Mouse (Mus musculus) inflammation-experienced regulatory T-cells, adult 6 months (primary cell): ENCODE data around the gene Smpdl3a. TPM values are rescaled to one million over a fixed set of nuclear protein-coding genes. Genes with fewer than 3 reads are reported as not detected.

Experiments used
- ATAC-seq: one replicate; pipeline ENCODE4 v1.8.0; 2017
- polyA plus RNA-seq, 3 experiments: library from polyadenylated mRNA; unstranded; fragments of 100-300 nt; shearing (Covaris generic); gene quantifications; one replicate each; pipeline ENCODE4 v1.2.1; 2017

Smpdl3a gene
- polyA plus RNA-seq: 100 to 1,000 TPM; 110 to 180 (median 175) TPM

DNA sequence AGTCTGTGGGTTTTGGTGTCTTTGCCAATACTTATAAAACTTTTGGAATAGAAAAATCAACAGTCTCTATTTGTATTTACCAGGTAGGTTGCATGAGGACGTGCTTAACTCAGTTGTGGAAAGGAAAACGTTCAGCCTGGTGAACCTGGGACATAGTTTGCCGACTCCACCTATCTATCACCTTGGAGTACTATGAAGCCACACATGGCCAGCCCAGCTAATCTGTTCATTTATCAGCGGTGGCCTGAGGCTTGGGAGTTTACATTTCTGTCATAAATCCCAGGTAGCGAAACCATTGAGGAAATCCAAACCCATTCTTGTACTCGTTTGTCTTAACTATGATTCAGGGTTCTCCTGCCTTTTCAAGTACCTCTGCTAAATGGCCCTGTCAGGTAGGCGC is at the start of gene Smpdl3a:
Gene Smpdl3a, plus strand, starts transcription at position 318 of the 400 bp plus-strand sequence.
- no peak for ATAC-seq

DNA sequence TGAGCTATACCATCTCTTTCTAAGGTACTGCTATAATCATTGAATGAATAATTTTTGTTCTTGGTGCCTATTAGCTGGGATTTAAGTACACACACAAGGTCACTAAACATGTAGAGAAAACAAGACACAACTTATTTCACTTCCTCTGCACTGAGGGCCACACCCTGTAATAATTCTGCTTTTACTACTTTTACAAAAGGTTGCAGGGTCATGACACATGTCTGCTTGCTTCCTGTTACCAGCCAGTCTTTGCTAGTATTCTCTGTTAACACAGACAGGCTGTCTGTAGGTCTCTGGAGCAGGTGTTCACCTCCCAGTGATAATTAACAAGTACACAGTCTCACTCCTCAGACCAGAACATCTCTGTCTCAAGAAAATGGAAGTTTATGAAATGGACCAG is 48.7 kb upstream of the Smpdl3a start:
- peak; percentile 32 for ATAC-seq

DNA sequence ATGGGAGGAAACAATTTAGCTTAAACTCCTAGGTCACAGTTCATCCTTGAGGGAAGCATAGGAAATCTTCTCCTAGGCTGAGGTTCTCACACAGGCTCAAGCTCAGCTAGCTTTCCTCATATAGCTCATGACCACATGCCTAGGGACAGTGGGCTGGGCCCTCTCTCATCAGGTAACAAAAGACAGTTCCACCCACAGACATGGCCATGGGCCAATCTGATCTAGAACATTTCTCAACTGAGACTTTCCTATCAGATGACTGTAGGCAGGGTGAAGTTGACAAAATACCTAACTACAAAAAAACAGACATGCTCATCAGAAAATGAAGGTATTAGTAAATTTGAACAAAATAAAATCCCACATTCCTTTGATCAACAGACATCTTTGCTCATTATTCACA is 47.0 kb upstream of the Smpdl3a start:
- peak; percentile 55 for ATAC-seq

DNA sequence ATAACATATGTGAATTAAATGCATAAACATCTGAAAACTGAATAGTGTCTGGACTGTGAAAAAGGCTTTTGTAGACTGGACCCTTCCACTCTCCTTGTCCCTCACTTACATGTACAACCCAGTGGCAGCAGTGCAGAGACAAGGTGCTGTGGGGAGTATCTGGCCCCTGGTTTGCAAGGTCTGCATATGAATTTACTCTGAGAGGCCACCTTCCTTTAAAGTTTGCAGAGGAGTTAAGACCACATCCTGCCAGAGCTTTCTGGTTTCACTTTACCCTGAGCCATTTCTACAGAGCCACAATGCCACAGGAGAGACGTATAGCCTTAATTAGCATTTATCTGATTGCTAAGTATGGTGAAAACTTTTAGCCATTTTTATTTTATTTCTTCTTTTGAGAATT is 40.8 kb upstream of the Smpdl3a start:
- peak; percentile 96 for ATAC-seq

DNA sequence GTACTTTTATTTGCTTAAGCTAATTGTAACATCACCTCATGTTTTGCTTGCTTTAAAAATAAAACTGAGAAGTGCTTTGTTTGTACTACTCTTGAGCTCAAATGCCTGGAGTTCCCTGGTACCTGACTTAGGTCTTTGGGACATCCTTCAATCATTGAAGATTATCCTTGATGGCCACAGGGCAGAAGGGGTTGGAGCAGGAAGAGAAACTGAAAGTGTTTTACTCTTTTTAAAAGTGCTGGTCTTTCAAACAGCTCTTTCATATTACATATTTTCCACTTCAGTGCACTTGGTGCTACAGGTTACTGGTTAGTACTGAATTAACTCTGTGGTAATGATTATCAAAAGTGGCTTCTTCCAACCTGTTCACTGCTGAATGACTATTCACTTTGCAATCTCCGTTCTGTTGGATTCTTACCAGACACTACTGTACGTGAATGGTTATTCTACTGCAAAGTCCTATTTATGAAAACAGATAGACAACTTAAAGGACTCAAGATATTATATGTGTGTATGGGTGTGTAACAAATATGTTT is 38.9 kb upstream of the Smpdl3a start:
- ATAC-seq: peak; percentile 32

DNA sequence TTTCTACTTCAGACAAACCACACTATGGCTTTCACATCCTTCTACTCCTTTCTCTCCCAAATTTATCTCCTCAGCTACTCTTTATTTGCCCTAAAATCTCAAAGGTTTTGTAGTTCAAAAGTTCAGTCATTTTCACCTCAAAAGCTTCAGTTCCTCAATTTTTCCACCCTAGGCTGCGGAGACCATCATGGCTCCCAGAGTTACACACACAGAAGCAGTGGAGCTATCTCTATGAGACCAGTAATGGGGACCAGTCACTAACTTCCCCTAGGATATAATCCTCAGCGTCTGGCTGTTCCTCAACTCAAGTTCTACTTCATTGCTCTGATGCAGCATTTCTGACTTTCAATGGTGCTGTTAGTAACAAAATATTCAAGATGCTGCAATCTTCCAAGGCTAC is 35.1 kb upstream of the Smpdl3a start:
- ATAC-seq: no peak

DNA sequence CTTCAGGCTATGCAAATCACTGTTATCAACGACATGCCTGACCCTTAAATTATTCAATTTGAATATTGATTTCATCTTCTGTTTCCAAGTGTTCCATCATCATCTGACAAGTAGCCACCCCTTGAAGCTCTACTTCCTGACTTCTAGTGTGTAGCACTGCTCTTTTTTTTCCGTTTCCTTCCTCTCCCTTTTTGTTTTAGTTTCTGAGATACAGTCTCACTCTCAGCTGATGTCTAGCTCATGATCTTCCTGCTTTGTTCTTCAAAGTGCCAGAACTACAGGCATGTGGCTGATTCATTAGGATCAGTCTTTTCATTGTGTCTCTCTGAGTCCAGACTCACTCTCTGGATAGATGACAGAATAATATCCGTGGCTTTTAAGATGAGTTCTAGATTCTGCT is 33.4 kb upstream of the Smpdl3a start:
- ATAC-seq: peak; percentile 75

DNA sequence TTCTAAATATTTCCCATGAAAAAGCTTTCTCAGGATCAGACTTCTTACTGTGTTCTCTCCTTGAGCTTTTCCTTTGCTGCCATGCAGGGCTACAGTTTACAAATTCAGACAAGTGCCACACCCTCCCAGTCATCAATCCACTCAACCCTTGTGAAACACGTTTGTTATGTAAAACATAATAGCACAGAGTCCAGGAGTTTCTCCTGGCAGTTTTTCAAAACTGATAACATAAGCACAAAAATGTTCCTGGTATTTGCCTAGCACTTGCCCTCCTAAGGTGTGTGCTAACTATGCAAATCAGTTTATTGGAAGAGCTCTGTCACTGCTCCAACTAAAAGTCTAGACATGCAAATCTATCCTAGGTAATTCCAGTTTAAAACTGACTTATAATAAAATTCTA is 31.1 kb upstream of the Smpdl3a start:
- ATAC-seq: no peak

DNA sequence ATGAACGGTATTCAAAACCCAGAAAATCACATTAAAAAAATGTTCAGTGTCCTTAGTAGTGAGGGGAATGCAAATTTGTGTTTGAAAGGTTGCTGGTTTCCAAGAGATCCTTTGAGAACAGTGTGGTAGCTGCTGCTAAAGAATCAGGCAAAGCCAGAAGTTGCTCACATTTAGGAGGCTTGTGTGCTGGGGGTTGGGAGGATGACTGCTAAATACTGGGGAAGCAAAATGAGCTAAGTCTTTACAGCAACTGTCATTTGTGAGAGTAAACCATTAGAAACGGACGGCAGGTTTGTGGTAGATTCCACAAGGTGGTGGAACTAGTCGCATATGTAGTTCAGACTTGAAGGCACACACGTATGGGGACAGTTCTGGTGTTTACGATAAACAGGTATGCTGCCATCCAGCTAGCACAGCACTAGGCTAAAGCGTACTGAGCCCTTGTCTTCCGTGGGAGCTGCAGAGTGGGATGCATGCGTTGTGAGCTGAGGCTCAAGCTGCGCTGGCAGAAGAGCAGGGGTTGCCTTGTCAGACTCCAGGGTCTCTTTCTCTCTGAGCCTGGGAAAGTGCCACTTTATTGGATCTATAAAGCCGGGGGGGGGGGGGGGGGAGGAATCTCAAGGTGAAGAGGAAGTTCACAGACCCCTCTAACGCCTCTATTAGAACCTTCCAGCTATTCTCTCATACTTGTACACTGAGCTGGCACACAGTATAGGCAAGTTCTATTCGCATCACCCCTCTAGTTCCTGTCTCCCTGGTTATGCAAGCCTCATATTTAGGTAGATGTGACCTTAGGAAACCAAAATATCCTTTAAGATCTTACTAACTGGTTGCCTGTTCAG is 10.6 kb upstream of the Smpdl3a start:
- ATAC-seq: no peak

DNA sequence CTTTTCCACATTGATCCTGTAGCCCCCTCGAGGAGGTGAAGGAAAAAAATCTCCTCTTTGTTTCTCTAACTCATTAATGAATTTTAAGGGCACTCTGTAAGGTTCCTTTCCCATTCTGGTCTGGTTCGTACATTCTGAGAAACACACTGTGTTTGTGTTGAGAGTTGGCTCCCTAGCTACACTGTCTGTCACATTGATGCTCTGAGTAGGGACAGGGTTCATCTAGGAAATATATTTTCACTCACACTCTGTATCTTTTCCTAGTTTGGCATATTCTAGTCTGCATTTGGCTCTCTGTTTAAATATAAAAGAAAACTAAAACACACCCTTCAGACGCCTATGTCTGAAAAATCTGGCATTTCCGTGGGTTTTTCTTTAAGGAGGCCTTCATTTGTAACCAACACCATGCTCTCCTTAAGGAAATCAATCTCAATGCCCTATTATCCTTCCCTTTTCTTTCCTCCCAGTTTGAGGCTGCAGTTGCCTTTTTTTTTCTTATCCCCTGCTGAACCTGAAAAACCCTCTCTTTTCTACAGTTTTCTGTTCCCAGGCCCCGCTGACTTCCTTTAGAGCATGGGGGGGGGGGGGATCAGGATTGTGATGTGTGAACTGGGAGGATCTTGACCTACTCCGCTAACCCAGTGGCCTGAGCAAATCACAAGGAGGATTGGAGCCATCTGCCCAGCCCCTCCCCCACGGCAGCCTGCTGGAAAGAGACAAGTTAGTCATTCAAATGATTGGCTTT is 9.8 kb upstream of the Smpdl3a start:
- no peak for ATAC-seq

DNA sequence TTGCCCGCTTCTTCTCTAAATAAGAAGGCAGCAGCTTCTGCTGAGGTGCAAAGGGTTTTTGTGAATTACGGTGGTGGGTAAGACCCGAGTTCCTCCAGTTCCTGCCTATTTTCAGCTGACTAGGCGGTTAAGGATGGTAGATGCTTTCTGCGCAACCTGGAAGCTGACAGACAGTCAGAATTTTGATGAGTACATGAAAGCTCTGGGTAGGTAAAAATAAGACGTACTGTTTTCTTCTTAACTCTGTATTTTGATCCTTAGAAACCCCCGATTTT is 9.3 kb upstream of the Smpdl3a start, which contains the start of gene Fabp7:
Gene Fabp7, plus strand, starts transcription at position 6 of the 275 bp plus-strand sequence.
- ATAC-seq: no peak

DNA sequence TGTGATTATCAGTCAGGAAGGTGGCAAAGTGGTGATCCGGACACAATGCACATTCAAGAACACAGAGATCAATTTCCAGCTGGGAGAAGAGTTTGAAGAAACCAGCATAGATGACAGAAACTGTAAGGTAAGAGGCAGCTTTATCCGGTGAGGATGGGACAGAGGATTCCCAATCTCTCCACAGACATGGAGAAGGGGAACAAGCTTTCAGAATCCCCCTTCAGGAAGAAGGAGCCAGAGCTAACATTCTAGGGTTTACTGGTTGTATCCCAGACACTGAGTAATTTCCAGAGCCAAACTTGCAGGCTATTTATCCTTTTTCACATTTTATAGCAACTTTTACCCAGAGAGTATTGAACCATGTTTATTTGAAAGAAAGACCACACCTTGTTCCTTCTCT is 8.6 kb upstream of the Smpdl3a start:
- ATAC-seq: no peak

DNA sequence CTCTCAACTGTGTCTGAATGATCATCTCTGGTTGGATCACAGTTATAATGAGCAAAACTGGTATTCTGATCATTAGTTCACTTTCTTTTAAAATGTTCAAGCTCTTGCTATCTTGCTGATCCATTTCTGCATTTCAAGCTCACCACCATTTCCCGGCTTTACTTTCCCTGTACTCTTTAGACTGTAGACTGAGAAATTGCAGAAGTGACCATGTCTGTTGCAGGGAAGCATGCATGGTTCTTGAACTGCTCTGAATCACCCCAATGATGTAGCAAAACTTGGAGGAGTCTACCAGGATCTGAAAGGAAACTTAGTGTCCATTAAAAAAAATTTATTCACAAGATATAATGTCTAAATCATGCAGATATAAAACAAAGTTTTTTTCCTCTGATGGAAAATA is 1.2 kb upstream of the Smpdl3a start:
- no peak for ATAC-seq

DNA sequence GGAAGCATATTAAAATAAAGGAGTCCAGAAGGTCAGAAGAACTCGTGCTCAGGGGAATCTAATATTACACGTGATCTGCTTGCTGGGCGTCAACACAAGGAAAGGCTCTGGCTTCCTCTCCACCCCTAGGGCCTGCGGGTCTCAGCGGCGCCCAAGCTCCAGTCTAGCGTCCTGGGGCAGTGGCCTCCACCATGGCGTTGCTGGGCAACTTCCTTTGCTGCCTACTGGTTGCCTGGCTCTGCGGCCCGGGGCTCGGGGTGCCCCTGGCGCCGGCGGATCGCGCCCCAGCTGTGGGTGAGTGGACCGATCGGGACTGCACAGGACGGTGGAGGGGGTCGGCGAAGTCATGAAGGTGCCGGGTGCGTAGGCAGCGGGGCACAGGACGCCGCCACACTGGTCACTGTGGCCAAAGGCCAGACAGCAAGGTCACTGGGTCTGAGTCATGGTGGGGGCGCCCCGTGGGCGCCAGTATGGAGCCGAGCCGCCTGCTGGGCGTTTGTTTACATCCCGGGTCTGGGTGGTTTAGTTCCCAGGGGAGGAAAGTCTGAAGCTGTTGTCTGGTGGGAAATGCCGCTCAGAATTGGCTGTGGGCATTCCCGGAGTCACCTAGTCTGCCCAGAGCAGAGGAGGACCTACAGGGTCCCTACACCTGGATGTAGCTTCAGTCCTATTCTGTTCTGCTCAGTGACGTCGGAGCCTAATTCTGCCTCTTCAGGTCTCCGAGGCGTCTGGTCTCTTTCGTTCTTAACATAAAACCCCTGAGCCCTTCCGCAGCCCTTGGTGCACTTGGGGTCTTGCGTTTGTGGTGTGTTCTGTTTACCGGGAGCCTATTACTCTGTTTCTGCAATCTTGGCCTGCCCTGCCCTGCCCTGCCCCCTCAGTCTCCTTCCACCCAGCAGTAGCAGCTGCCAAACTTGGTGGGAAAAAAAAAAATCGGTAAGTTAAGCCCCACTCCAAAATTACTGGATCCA is 641 bp downstream of the Smpdl3a start:
- peak; percentile 46 for ATAC-seq

DNA sequence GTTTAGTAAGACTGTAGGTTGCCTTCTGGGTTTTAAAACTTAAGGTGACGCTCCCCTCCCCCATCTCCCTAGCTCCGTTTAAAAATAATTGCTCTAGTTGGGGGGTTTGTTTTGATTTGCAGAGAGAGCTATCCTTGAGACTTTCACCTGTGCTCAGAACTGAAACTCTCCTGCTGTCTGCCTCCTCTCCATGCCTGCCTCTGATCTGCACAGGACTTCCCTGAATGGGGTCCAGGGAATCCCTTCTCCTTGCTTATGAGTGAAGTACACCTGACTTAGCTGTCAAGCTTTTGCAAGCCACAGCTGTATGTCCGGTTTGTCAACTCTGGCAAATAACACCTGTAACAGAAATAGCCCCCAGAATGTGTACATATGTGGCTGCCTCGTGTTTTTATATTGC is 1.4 kb downstream of the Smpdl3a start:
- ATAC-seq: peak; percentile 4

DNA sequence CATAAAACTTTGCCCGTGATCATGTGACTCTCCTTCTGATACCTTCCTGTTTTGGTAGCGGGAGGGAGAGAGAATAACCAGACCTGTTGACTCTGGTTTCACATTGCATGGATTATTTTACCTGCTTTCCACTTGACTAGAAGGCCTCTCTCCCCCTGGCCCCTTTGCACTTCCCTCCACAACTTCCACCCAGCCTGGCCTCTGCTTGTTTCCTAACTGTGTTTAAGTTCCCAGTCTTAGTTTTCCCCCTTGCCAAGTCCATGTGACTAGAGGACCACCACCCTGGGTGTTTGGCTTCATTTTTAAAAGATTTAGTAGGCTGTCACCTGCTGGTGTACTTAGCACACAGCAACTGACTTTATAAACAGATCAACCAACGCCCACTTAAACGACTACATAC is 1.9 kb downstream of the Smpdl3a start:
- peak; percentile 69 for ATAC-seq

DNA sequence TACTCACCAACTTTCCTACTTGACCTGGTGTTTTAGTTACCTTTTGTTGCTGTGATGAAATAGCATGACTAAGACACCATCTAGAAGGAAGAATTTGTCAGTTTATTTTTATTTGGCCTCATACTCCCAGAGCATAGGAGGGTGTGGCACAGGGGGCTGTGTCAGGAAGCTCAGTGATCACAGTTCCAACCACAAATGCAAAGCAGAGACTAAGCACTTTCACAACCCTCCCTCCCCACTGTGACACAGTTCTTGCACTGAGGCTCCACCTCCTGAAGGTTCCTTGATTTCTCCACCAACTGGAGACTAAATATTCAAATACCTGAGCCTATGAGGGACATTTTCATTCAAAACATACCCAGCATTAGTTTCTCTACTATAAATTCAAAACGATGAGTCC is 5.4 kb downstream of the Smpdl3a start:
- peak; percentile 48 for ATAC-seq

DNA sequence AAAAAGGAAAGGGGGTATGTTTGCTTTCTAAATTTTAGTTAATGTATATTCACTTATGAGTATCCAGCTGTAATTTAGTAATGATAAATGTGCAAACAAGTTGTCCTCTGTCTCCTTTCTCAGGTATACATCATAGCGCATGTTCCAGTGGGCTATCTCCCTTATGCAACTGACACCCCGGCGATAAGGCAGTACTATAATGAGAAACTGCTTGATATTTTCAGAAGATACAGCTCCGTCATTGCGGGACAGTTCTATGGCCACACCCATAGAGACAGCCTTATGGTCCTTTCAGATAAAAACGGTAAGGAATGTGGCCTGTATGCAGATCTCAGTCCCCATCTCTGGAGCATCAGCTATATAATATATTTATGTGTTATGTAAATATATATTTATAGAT is 13.6 kb downstream of the Smpdl3a start:
- no peak for ATAC-seq

DNA sequence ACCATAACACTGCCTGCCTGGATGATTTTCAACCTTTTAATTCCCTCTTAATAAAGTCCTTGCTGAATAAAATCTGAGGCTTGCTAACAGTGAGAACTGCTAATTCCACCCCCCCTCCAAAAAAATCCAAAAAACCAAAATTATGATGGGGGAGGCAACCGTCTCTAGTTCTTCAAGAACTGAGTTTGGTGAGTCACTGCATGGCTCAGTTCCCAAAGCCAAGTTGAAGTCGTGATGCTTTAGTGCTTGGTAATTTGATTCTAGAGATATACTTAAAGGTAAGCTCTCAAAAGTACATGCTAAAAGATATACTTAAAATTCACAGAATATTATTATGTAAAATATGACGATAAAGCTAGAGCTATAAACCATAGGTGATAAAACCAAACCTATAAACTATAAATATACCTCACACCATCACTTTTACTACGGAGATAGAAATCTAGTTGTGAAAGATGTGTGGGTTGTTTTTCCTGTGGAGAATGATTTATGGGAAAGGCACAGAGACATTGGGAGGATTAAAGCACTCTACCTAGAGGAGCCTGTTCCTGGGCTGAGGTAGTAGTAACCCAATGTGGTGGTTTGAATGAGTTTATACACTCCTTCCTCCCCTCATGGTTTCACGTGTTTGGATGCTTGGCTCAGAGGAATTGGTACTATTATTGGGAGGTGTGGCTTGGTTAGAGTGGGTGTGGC is 18.2 kb downstream of the Smpdl3a start:
- no peak for ATAC-seq

DNA sequence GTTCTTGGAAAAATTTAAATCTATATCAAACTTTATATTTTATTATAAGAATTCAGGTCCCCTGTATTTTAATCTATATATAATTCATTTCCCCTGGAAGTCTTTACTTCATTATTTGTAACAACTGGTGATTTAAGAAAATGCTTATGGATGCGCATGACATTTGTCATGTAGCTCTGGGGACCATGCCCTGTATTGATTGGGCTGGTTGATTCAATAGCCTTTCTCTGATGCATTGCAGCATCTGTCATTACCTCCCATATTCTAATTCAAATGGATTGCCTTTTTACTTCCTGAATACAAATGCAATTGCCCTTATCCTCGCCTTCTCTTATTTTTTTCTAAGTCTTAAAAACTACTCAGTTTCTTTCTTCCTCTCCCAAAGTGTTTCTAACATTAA is 20.2 kb downstream of the Smpdl3a start:
- no peak for ATAC-seq

DNA sequence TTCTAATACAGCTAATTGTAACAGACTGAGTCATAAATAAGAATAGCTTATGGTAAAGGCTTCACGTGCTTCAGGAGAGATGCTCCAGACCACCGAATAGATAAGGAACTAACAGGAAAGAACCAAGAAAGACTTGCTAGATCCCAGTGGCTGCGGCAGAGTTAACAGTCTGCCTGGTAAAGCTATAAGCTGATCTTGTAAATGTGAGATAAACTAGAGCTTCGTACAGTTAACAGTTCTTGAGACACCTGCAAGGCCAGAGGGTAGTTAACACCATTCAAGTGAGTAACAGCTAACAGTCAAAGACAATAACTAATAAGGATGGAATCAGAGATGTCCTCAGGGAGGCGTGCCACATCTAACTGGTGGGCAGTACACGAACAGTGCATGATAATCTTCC is 21.7 kb downstream of the Smpdl3a start:
- ATAC-seq: no peak

DNA sequence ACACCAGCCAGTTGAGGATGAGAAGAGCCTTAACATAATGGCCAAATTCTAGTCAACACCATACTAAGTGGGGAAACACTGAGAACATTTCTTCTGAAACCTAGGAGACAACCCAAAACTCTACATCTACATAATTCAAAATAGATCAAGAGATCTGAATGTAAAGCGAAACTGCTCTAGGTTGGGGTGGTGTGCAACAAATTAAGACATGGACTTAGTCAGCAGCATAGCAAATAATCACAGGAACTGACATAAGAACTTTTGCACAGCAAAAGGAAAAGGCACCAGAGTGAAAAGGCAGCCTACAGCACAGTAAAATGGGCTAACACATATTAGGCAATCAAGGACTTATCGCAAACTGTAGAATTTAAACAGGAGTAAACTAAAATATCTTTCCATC is 25.1 kb downstream of the Smpdl3a start:
- ATAC-seq: peak; percentile 41
